Mouse (Mus musculus): ENCODE data around the gene Syde2.

Gene Syde2

DNA sequence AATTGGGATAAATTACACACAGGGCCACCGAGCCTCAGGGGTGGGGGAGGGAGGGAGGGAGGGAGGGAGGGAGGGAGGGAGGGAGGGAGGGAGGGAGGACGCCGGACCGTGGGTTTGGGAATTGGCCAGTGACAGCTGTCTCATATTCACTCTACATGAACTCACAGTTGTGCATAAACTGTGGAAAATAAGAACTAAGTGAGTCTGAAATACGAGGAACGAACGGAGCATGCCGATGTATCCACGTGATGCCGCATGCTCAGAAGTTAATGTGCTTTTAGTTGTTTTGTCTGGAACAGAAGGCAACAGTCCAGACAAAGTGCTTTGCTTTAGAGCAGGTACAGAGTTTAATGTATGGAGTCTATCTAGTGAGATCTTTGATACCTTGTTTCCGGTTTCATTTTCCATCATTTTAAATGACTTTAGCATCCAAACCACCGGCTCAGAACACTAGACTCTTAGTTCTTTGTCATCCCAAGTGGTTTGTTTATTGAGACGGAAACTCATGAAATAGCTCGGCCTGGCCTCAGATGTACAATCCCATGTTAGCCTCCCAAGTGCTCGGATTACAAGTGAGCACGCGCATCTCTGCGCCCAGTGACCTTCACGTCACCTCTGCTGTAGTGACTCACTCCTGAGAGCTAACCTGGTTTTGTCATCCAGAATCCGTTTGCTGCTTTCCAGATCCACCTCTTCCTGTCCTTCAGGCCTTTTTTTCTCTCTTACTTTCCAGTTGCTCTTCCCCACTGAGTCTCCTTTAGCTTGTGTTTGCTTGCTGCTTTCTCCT lies 22.4 kb downstream of the Syde2 start:
- DNase-seq (ENCODE audit: extremely low read depth, insufficient read length, low spot score): no peak

DNA sequence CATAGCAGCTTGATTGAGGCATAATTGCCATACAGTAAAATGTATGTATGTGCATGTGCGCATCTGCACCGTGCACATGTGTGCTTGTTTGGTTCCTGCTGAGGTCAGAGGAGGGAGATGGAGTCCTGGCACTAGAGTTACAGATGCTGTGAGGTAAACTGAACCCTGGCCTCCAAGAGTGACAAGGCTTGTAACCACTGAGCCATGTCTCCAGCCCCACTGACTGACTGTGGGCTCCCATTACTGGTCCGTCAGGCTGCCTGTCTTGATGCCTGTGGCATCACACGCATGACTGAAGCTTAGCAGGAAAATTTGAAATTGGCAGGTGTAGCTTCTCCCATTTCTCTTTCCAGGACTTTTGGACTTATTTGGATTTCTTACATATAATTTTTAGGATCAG lies 23.1 kb downstream of the Syde2 start:
- DNase-seq (ENCODE audit: extremely low read depth, insufficient read length, low spot score): no peak

DNA sequence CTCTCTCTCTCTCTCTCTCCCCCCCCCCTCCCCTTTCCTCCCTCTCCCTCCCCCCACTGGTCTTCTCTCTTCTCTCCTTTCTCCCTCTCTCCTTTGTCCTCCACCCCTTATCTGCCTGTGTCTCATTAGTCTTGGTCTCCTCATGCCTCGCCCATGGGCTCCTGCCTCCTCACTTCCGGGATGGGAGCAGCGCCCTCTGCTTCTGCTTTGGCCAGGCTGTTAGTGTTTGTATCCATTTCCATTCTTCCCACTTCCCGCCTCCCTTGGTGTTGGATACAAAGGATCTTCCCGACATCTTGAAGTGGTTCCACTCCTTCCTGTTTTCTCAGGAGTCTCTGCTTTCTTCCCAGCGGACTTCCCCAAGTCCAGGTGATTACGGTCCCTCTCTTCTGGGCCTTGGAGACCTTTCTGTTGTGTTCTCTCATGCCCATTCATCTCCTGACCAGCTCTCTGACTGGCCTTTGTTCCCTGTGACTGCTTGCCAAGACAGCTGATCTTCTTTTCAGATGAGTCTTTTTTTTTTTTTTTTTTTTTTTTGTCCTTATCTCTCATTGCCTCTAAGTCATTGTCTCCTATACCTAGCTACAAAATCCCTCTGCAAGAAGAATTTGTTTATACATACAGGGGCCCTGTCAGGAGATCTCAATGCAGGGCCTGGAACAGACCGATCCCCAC lies 24.0 kb downstream of the Syde2 start:
- DNase-seq (ENCODE audit: extremely low read depth, insufficient read length, low spot score): no peak

DNA sequence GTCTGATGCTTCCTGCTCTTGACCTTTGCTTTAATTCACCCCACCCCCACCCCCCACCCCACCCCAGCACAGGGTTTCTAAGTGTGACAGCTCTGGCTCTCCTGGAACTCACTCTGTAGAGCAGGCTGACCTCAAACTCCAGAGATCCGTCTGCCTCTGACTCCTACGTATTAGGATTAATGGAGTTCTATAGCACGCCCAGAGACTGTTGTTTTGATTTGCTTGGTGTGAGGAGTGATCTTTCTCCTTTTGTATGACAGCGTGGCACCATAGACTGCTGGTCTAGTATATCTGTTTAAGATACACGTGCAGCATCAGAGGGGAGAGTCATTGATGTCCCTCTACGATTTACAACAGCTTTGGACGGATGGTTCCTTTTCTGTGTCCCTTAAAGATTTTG lies 25.8 kb downstream of the Syde2 start:
- no peak for DNase-seq (ENCODE audit: extremely low read depth, insufficient read length, low spot score)

DNA sequence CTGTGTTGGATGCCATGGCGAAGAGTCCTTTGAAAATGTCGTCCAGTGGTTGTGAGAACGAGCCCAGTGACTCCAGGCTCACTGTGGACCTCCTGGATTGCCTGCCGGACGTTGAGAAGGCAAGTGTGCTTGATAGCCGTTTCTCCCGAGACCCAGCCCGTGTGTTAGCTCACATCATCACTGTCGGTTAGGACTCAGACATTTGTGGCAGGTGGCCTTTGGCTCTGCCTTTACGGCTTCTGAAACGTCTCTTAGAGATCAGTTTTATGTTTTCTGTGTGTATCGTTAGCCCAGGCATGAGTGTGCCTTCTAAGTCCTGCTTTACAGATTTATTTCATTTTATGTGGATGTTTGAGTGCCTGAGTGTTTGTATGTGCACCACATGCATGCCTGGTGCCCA lies 26.7 kb downstream of the Syde2 start:
- DNase-seq (ENCODE audit: extremely low read depth, insufficient read length, low spot score): no peak

- DNase-seq (ENCODE audit: extremely low read depth, insufficient read length, low spot score): no peak
Measured at GRCm38 (mm10) chr3:146016979-146017378, 29.3 kb downstream of the Syde2 start.

- DNase-seq (ENCODE audit: extremely low read depth, insufficient read length, low spot score): no peak
Measured at GRCm38 (mm10) chr3:146017521-146017920, 29.9 kb downstream of the Syde2 start.

- DNase-seq (ENCODE audit: extremely low read depth, insufficient read length, low spot score): no peak
Measured at GRCm38 (mm10) chr3:146022232-146022631, 34.6 kb downstream of the Syde2 start.

GRCm38 (mm10) chr3:146024746-146025145 lies 37.1 kb downstream of the Syde2 start:
- DNase-seq (ENCODE audit: extremely low read depth, insufficient read length, low spot score): no peak

DNA sequence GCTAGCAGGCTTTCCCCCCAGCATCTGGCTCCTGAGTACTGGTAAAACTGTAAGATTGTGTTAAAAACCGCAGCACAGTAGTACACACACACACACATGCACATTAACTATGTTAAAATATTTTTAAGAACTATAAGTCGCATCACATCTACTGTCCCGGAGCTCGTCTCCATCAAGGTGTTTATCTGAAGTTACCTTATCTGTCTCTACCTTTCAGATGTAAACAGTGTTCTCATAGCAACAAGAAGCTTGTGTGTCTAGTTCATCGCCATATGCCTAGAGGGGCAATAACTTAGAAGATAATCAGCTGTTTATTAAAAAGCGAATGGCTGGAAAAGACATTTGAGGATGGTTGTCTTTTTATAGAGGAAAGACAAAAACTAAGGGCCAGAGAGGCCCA lies 37.8 kb downstream of the Syde2 start:
- no peak for DNase-seq (ENCODE audit: extremely low read depth, insufficient read length, low spot score)

- no peak for DNase-seq (ENCODE audit: extremely low read depth, insufficient read length, low spot score)
Measured at GRCm38 (mm10) chr3:146027116-146027515, 39.4 kb downstream of the Syde2 start.

DNA sequence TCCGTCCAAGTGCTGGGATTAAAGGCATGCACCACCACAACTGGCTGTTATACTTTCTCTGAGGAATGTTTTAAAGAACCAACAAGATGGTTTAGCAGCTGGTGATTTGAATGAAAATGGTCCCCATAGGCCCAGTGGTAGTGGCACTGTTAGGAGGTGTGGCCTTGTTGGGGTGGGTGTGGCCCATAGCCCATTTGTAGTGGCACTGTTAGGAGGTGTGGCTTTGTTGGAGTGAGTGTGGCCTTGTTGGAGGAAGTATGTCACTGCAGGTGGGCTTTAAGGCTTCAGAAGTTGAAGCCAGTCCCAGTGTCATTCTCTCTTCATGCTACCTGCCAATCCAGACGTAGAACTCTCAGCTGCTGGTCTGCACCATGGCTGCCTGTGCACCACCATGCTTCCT lies 40.7 kb downstream of the Syde2 start:
- no peak for DNase-seq (ENCODE audit: extremely low read depth, insufficient read length, low spot score)

DNA sequence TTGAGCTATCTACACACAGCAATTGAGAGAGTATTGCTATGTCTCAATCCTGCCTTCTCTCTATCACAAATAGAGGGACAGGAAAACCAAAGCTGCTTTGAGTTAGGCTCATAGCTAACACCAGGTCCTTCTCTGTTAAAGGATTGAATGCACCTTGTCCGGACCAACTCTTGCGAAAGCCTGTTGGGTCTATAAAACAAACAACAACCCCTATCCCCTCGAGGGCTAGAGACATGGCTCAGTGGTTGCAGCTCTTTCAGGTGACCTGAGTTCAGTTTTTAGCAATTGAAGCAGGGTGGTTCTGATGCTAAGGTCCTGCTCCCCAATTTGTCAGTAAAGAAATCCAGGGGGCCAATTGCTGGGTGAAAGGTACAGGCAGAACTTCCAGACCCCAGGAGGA lies 41.6 kb downstream of the Syde2 start:
- no peak for DNase-seq (ENCODE audit: extremely low read depth, insufficient read length, low spot score)

GRCm38 (mm10) chr3:146030255-146030836 lies 42.7 kb downstream of the Syde2 start:
- DNase-seq (ENCODE audit: extremely low read depth, insufficient read length, low spot score): no peak

GRCm38 (mm10) chr3:146032976-146033375 lies 45.3 kb downstream of the Syde2 start:
- DNase-seq (ENCODE audit: extremely low read depth, insufficient read length, low spot score): no peak

GRCm38 (mm10) chr3:146037906-146038305 lies 50.2 kb downstream of the Syde2 start:
- no peak for DNase-seq (ENCODE audit: extremely low read depth, insufficient read length, low spot score)

DNA sequence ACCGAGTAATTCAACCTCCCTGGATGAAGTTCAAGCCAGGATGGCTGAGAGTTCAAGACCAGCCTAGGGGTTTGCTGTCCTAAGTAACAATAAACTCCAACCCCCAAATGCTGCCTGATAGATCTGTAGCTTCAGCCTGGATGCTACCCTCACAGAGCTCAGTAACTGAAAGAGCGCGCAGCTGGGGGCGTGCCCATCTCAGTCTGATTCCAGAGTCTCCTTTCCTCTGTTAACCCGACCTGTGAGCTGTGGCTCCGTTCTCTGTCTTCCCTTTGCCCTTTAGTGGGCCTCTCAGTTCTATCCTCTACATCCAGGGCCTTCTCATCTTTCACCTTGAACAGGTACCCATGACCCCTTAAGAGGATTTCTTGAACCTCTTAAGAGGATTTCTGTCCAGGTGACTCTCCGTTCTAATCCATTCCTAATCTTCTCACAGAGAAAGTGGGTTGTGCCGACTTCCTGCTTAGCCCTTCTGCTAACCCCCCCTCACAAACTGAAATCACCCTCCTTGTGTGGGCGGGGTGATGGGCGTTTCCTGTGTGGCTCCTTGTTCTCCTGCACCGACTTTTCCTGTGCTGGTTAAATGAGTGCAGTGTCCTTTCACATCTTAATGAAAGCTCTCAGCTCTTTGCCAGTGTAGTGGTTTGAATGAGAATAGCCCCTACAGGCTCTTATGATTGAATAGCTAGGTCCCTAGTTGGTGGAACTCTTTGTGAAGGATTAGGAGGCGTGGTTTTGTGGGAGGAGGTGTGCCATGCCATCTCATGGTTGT lies 51.6 kb downstream of the Syde2 start:
- no peak for DNase-seq (ENCODE audit: extremely low read depth, insufficient read length, low spot score)

GRCm38 (mm10) chr3:146041382-146041781 lies 53.7 kb downstream of the Syde2 start:
- DNase-seq (ENCODE audit: extremely low read depth, insufficient read length, low spot score): no peak

DNA sequence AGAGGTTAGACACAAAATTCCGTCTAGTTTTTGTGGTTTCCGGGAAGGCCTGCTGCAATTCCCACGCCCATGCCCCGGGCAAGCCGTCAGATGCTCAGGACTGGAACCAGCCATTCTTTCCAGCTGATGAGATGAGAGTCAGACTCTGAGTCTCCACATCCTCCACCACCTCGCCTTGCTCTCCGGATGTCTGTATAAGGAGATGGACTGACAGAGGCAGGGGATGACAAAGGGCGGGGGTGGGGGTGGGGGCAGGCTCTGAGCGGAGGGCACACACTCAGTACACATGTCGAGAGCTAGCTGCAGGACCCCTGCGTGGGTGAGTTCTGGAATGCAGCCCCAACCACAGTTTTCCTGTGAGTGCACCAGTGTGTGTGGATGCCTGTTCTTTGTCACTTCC lies 57.3 kb downstream of the Syde2 start:
- DNase-seq (ENCODE audit: extremely low read depth, insufficient read length, low spot score): peak; percentile 32

DNA sequence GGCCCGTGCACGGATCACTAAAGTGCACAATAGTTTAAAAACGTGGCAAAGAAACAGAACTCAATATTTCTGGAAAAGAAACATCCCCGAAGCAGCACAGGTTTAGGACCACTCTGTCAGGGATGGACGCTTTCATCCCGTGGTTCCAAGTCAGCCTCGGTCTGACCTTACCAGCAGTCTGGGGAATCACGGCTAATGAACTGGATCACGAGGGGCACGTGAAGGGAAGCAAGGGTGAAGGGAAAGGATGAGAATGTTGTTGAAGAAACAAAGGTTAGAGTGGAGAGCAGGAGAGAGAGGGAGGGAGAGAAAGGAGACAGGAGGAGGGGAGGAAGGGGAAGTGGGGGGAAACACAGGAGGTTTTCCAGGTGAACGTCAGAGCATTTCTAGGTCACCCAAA lies 58.4 kb downstream of the Syde2 start:
- no peak for DNase-seq (ENCODE audit: extremely low read depth, insufficient read length, low spot score)

GRCm38 (mm10) chr3:146047704-146048207 lies 60.1 kb downstream of the Syde2 start:
- no peak for DNase-seq (ENCODE audit: extremely low read depth, insufficient read length, low spot score)

All from 3134 (cell line).